Mouse (Mus musculus) midbrain, embryonic 11.5 days (tissue): ENCODE measurements around the gene 9930021J03Rik. TPM values are rescaled to one million over a fixed set of nuclear protein-coding genes. Genes with fewer than 3 reads are reported as not detected.

Experiments used
- ATAC-seq: fragments of 200-750 bp; cut with Nextera tagmentation; 2 replicates; pipeline ENCODE4 v1.8.0; 2017; ENCODE audit warnings: moderate TSS enrichment, moderate library complexity; ENCODE audit not compliant: low FRiP score
- DNase-seq: peaks from one replicate; pipeline ENCODE4 v3.0.0; 2015; ENCODE audit warnings: low spot score; ENCODE audit errors: missing footprints
- H3K27ac ChIP-seq: fragments of 300-500 bp; sonication (generic); 2 replicates; pipeline ENCODE4 v1.5.1; 2014; ENCODE audit warnings: low read depth, low read length
- H3K27me3 ChIP-seq: fragments of 300-500 bp; sonication (generic); 2 replicates; pipeline ENCODE4 v1.6.1; 2014; ENCODE audit warnings: mild to moderate bottlenecking, low read length, moderate library complexity, mixed read lengths; ENCODE audit not compliant: control insufficient read depth, insufficient read depth
- H3K36me3 ChIP-seq: fragments of 300-500 bp; sonication (generic); 2 replicates; pipeline ENCODE4 v1.6.1; 2014; ENCODE audit warnings: mild to moderate bottlenecking, low read length, moderate library complexity, mixed read lengths; ENCODE audit not compliant: control insufficient read depth, insufficient read depth
- H3K4me1 ChIP-seq: fragments of 300-500 bp; sonication (generic); 2 replicates; pipeline ENCODE4 v1.6.1; 2014; ENCODE audit warnings: low read length; ENCODE audit not compliant: control insufficient read depth, insufficient read depth
- H3K4me2 ChIP-seq: fragments of 300-500 bp; sonication (generic); 2 replicates; pipeline ENCODE4 v1.6.1; 2014; ENCODE audit warnings: mild to moderate bottlenecking, moderate library complexity
- H3K4me3 ChIP-seq: fragments of 300-500 bp; sonication (generic); 2 replicates; pipeline ENCODE4 v1.5.1; 2014; ENCODE audit warnings: low read depth, low read length
- H3K9ac ChIP-seq: fragments of 300-500 bp; sonication (generic); 2 replicates; pipeline ENCODE4 v1.6.1; 2014; ENCODE audit warnings: low read length
- H3K9me3 ChIP-seq: fragments of 300-500 bp; sonication (generic); 2 replicates; pipeline ENCODE4 v1.6.1; 2016; ENCODE audit warnings: low read length; ENCODE audit not compliant: control insufficient read depth
- WGBS: fragments of 180-500 bp; shearing (Covaris S2); extraction: QIAGEN DNeasy Blood & Tissue Kit; methylation state at CpG from one replicate; pipeline ENCODE4 v1.1.7; 2014; 5-methylcytosine and 5-hydroxymethylcytosine counted together
- polyA plus RNA-seq: library from polyadenylated mRNA; unstranded; fragments of >200 nt; fragmentation: Nextera tagmentation; extraction: Ambion mirVana; gene quantifications from 2 replicates; pipeline ENCODE4 v1.2.1, GENCODE M21; 2014

9930021J03Rik gene
- polyA plus RNA-seq, 1 experiment from 2014 or later, result 7.7 TPM

DNA sequence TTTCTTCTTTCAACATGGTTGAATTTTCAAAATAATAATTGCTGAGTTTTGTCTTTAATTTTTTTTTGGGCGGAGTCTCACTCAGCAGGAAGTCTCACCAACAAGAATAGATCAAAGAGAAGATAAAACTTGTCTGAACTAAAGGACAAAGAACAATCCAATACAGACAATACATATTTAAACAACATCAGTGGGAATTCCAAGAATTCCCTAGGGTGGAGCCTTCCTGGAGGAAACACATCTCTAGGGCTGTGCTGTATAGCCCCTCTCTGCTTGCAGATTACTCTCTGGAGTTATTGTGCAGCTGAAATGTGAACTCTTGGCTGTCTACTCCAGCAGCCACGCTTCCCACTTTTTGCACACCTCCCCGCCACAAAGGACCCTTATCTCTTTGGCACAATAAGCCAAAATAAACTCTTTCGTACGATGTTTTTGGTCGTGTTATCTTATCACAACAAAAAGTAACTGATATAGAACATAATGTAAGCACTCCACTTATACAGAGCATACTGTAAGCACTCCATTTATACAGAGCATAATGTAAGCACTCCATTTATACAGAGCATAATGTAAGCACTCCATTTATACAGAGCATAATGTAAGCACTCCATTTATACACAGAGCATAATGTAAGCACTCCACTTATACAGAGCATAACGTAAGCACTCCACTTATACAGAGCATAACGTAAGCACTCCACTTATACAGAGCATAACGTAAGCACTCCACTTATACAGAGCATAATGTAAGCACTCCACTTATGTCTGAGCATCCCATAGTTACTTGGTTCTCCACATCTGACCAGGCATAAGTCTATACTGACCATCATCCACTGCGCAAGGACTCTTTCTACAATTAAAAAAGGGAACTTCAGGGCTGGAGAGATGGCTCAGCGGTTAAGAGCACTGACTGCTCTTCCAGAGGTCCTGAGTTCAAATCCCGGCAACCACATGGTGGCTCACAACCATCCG, 125.3 kb downstream of the 9930021J03Rik start:
- H3K9ac ChIP-seq, result no peak overlapping the region
- H3K36me3 ChIP-seq, result no peaks in the 10 kb centered on the region
- no peaks in the 10 kb centered on the region for H3K4me1 ChIP-seq
- no peak overlapping the region for H3K4me3 ChIP-seq
- no peak overlapping the region for H3K4me2 ChIP-seq
- H3K27ac ChIP-seq, result no peak overlapping the region
- peak; percentile 69 for DNase-seq
- H3K27me3 ChIP-seq, result no peaks in the 10 kb centered on the region
- ATAC-seq, result no peak
- H3K9me3 ChIP-seq, result no peaks in the 10 kb centered on the region
- WGBS, result 89% methylated on average over 13 of the region's 13 CpGs

- H3K9me3 ChIP-seq, result no peaks in the 10 kb centered on the region
- H3K9ac ChIP-seq, result no peak overlapping the region
- H3K4me1 ChIP-seq, result no peaks in the 10 kb centered on the region
- DNase-seq (peak; percentile 59), ATAC-seq (no peak)
- no peaks in the 10 kb centered on the region for H3K36me3 ChIP-seq
- no peak overlapping the region for H3K4me3 ChIP-seq
- no peaks in the 10 kb centered on the region for H3K27me3 ChIP-seq
- H3K4me2 ChIP-seq, result no peak overlapping the region
- WGBS, result 92% methylated on average over 6 of the region's 6 CpGs
- no peak overlapping the region for H3K27ac ChIP-seq
Measured at GRCm38 (mm10) chr19:29678181-29678778, 127.5 kb downstream of the 9930021J03Rik start.

DNA sequence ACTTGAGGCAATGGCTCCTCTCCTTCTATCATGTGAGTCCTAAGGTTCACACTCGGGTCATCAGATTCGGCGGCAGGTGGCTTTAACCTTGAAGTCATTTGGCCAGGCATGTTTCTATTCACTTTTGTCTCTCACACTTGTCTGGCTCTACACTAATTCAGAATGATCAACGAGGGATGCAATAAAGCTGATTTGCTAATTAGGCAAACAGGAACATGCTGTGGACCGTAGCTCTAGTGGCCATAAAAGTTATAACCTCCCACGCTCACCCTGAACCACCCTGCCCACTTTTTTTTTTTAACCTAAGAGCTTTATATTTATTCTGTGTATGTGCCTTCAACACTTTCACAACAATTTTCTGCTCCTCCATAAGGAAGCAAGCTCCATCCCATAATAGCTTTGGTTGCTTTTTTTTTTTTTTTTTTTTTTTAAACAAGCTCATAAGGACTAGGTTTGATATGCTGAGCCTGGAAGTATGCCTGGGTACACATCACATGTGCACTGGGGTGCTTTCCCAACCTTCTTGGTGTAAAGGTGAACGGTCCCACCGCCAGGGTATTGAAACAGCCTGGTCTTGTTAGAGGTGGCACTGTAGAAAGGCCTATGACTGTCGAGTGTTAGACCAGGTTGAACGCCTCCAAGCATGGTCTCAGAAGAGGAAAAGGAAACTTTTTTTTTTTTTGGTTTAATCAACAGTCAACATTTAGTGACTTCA, 129.2 kb downstream of the 9930021J03Rik start:
- WGBS, result 91% methylated on average over 10 of the region's 10 CpGs
- H3K27me3 ChIP-seq, result no peaks in the 10 kb centered on the region
- H3K9ac ChIP-seq, result no peak overlapping the region
- H3K4me2 ChIP-seq, result no peak overlapping the region
- no peak for DNase-seq
- no peak for ATAC-seq
- no peaks in the 10 kb centered on the region for H3K9me3 ChIP-seq
- H3K4me3 ChIP-seq, result no peak overlapping the region
- H3K27ac ChIP-seq, result no peak overlapping the region
- H3K4me1 ChIP-seq, result no peaks in the 10 kb centered on the region
- no peaks in the 10 kb centered on the region for H3K36me3 ChIP-seq

DNA sequence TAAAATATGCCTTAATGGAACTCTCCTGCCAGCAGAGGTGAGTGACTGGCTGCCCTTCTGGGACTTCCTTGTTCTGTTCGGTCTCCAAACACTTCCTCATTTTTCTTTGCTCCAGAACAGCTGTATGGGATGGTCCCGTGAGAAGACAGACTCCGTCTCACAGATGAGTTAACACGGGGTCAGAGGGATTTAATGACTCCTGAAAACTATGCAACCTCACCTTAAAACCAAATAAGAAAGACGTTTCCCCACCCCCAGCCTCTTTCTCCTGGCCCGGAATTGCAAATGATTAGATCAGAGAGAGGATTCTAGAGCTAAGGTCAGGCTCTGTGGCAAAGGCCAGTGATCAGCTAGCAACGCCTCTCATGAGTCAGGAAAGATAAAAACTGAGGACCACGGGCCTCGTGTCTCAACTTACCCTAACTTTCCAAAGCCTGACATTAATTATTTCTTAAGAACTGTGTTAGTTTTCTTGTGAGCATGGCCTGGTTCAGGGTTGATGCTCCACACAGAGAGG, 130.2 kb downstream of the 9930021J03Rik start:
- no peak overlapping the region for H3K4me2 ChIP-seq
- H3K27me3 ChIP-seq, result no peaks in the 10 kb centered on the region
- DNase-seq (no peak), ATAC-seq (no peak)
- H3K36me3 ChIP-seq, result no peaks in the 10 kb centered on the region
- WGBS, result 68% methylated on average over 9 of the region's 9 CpGs
- H3K27ac ChIP-seq, result no peak overlapping the region
- H3K9ac ChIP-seq, result no peak overlapping the region
- H3K4me1 ChIP-seq, result no peaks in the 10 kb centered on the region
- H3K4me3 ChIP-seq, result no peak overlapping the region
- H3K9me3 ChIP-seq, result no peaks in the 10 kb centered on the region

GRCm38 (mm10) chr19:29674946-29675345, 130.8 kb downstream of the 9930021J03Rik start:
- no peak for ATAC-seq
- H3K9ac ChIP-seq, result no peak overlapping the region
- H3K4me1 ChIP-seq, result no peaks in the 10 kb centered on the region
- no peaks in the 10 kb centered on the region for H3K9me3 ChIP-seq
- no peak overlapping the region for H3K4me2 ChIP-seq
- H3K27ac ChIP-seq, result no peak overlapping the region
- no peak for DNase-seq
- no peak overlapping the region for H3K4me3 ChIP-seq
- no peaks in the 10 kb centered on the region for H3K27me3 ChIP-seq
- WGBS, result 94% methylated on average over 7 of the region's 7 CpGs
- H3K36me3 ChIP-seq, result no peaks in the 10 kb centered on the region

DNA sequence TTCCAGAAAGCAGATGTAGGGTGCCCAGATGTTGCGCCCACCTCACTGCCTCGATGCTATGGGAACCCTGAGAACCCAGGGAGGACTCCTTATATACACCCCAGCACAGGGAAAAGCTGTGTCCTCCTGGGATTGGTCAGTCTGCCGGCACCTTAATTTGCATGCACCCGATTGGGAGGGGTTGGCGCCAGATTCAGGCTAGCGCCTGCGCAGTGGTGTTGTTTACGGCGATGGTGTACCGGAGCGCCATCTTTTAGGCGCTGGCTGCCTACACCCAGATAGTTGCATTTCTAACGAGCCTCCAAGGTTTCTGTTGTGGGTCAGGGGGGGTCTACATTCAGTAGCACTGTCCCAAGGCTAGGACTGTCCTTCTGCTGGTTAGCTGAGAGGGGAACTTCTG, 133.1 kb downstream of the 9930021J03Rik start:
- Histone ChIP-seq H3K4me3 (no peak overlapping the region), H3K27ac (no peak overlapping the region), H3K36me3 (no peaks in the 10 kb centered on the region), H3K9me3 (no peaks in the 10 kb centered on the region), H3K9ac (no peak overlapping the region), H3K27me3 (no peaks in the 10 kb centered on the region), H3K4me2 (no peak overlapping the region), H3K4me1 (no peaks in the 10 kb centered on the region)
- DNase-seq (no peak), ATAC-seq (no peak)
- WGBS, result 95% methylated on average over 13 of the region's 13 CpGs

DNA sequence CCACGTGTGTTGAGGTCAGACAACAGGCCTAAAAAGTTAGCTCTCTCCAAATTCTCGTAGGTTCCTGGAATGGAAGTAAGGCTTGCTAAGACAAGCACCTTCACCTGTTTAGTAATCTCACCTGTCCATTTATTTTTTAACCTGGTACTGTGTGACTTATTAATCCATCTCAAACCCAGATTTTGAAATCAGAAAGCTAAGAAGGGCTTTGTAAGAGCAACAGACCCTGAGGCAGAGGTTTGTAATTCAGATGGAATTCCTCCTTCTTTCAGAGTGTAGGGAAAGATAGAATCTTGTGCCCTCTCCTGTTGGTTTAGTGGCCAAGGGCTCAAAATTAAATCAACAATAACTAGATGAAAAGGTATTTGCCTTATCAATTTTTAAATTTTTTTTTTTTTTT, 134.6 kb downstream of the 9930021J03Rik start:
- no peaks in the 10 kb centered on the region for H3K27me3 ChIP-seq
- H3K36me3 ChIP-seq, result no peaks in the 10 kb centered on the region
- no peaks in the 10 kb centered on the region for H3K4me1 ChIP-seq
- WGBS, result 88% methylated on average over 2 of the region's 2 CpGs
- no peak overlapping the region for H3K27ac ChIP-seq
- ATAC-seq (no peak), DNase-seq (no peak)
- H3K4me2 ChIP-seq, result no peak overlapping the region
- no peaks in the 10 kb centered on the region for H3K9me3 ChIP-seq
- no peak overlapping the region for H3K9ac ChIP-seq
- no peak overlapping the region for H3K4me3 ChIP-seq

DNA sequence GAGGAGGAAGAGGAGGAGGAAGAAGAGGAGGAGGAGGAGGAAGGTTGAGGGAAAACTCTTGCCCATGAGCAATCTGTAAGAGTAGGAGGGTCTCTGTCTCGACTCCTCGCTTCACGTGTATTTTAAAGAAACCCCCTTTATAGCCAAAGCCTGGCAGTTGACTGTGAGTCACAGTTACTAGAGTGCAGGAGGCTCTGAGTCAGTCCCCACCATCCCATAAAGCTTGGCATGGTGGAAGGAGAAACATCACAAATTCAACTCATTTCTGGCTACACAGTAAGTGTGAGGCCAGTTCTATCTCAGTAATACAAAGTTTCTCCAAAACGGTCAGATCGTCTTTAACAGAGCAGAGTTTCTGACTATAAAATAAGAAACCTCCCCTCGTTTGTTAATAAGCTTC, 135.5 kb downstream of the 9930021J03Rik start:
- Histone ChIP-seq H3K9ac (no peak overlapping the region), H3K27me3 (no peaks in the 10 kb centered on the region), H3K36me3 (no peaks in the 10 kb centered on the region), H3K4me1 (no peaks in the 10 kb centered on the region), H3K4me2 (no peak overlapping the region), H3K9me3 (no peaks in the 10 kb centered on the region), H3K27ac (no peak overlapping the region), H3K4me3 (no peak overlapping the region)
- ATAC-seq, result no peak
- no peak for DNase-seq
- WGBS, result 89% methylated on average over 6 of the region's 6 CpGs

GRCm38 (mm10) chr19:29668135-29668534, 137.7 kb downstream of the 9930021J03Rik start:
- Histone ChIP-seq H3K9me3 (no peaks in the 10 kb centered on the region), H3K9ac (no peak overlapping the region), H3K4me1 (no peaks in the 10 kb centered on the region), H3K4me2 (no peak overlapping the region), H3K27ac (no peak overlapping the region), H3K4me3 (no peak overlapping the region), H3K36me3 (no peaks in the 10 kb centered on the region), H3K27me3 (no peaks in the 10 kb centered on the region)
- WGBS, result 90% methylated on average over 7 of the region's 7 CpGs
- DNase-seq, result no peak
- no peak for ATAC-seq
